Mouse (Mus musculus) testis, adult 2 months (tissue): ENCODE measurements around the gene Wasf2.

Experiments
- CTCF ChIP-seq: fragments of 200-500 bp; IDR thresholded peaks from 2 replicates; pipeline ENCODE4 v1.5.1; 2012; ENCODE audit warnings: low read depth, mild to moderate bottlenecking, inconsistent platforms, low read length, moderate library complexity; ENCODE audit not compliant: control insufficient read depth, insufficient read depth, insufficient replicate concordance
- POLR2A ChIP-seq: fragments of 200-500 bp; IDR thresholded peaks from 2 replicates; pipeline ENCODE4 v1.6.1; 2012; ENCODE audit warnings: low read depth, mild to moderate bottlenecking, inconsistent platforms, low read length, moderate library complexity; ENCODE audit not compliant: control insufficient read depth

- no peak for TF ChIP-seq CTCF
- no peak for TF ChIP-seq POLR2A
These were observed 90.4 kb downstream of the Wasf2 start for GRCm38 (mm10) chr4:133220656-133221055.
